Mouse (Mus musculus) thymus, adult 2 months (tissue): Measurements from ENCODE around the gene Mrvi1.

Experiments used
- CTCF ChIP-seq: fragments of 200-500 bp; IDR thresholded peaks from 2 replicates; pipeline ENCODE4 v1.5.1; 2012; ENCODE audit warnings: mild to moderate bottlenecking, control low read depth, low read length, moderate library complexity, borderline replicate concordance; ENCODE audit not compliant: control insufficient read depth, poor library complexity, insufficient read depth; ENCODE audit errors: extremely low read depth
- POLR2A ChIP-seq: fragments of 200-500 bp; IDR thresholded peaks from 2 replicates; pipeline ENCODE4 v1.6.1; 2012; ENCODE audit warnings: mild to moderate bottlenecking, low read length, control low read depth, moderate library complexity; ENCODE audit not compliant: control insufficient read depth, poor library complexity, insufficient read depth; ENCODE audit errors: extremely low read depth

DNA sequence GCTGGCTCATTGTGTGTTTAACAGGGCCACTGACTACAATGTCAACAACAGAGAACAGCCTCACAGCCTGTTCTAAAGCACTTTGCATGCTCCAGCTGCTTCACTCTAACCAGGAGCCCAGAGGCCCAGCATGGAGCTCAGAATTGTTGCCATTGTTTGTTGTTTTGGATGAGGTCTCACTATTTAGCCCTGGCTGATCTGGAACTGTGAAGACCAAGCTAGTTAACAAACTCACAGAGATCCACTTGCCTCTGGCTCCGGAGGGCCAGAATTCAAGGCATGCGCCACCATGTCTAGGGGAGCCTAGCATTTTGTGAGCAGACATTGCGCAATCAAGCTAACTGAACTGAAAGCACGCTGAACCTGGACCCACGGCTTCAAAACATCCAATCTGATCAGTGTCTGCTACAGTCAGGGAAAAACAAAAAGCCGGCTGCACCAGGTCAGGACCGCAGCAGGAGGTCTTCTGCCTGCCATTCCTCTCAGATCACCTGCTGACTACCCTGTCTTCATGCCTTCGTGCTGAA, 41.9 kb upstream of the Mrvi1 start:
- TF ChIP-seq CTCF (no peak), POLR2A (no peak)
